Mouse (Mus musculus): ENCODE results near the gene Utp14b.

DNA sequence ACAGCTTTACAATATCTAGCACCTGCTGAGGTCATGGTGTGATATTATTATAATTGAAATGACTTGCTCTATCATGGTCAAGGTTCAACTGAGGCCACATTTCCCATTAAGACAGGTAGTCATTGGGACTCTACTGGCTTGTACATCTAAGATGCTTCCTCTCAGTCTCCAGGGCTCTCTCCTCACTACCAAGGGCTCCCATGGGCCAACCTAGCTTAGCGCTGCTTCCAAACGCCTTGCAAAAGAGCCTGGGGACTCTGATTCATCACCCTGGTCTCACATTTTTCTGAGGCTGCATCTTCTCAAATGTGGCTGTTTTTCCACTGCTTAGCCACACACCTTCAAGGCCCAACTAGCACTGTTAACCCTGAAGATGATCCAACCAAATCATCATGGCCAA, 33.5 kb upstream of the Utp14b start:
- TF ChIP-seq CTCF (IDR thresholded peaks at IDR 0.05; ENCODE audit: borderline replicate concordance, insufficient read depth, low read depth, low read length) (no peak), POLR2A (IDR thresholded peaks at IDR 0.05; ENCODE audit: borderline replicate concordance, insufficient read depth, low read length) (no peak)

All from cerebellum, adult 2 months (tissue).